Mouse (Mus musculus) gastrocnemius, adult 18-20 months (tissue): ENCODE data around the gene Ppt2. TPM values are rescaled to one million over a fixed set of nuclear protein-coding genes. Genes with fewer than 3 reads are reported as not detected.

ENCODE experiments used
- DNase-seq: peaks from one replicate; pipeline ENCODE4 v3.0.0; 2021; ENCODE audit warnings: low spot score
- long read RNA-seq, 2 experiments: library from polyadenylated mRNA; stranded (forward); transcript quantifications; one replicate each; pipeline ENCODE4 v2.0.0; 2021
- total RNA-seq, 2 experiments: library from RNA; stranded (reverse); gene quantifications; 2 replicates each; pipeline ENCODE4 v1.2.3; 2021

Ppt2 gene
- total RNA-seq: 10 to 100 TPM; 36.0 to 38.3 TPM
- long read RNA-seq, experiment 1, partial matches to known transcripts: 0 of 51 reads
- long read RNA-seq, experiment 1, other reads (novel, unspliced or antisense): 43 of 51 reads
- long read RNA-seq, experiment 2, transcript Ppt2-209 (9 exons, 1,710 nt): major isoform, 7 of 31 reads
- long read RNA-seq, experiment 2, partial matches to known transcripts: 0 of 31 reads
- long read RNA-seq, experiment 2, other reads (novel, unspliced or antisense): 20 of 31 reads

DNA sequence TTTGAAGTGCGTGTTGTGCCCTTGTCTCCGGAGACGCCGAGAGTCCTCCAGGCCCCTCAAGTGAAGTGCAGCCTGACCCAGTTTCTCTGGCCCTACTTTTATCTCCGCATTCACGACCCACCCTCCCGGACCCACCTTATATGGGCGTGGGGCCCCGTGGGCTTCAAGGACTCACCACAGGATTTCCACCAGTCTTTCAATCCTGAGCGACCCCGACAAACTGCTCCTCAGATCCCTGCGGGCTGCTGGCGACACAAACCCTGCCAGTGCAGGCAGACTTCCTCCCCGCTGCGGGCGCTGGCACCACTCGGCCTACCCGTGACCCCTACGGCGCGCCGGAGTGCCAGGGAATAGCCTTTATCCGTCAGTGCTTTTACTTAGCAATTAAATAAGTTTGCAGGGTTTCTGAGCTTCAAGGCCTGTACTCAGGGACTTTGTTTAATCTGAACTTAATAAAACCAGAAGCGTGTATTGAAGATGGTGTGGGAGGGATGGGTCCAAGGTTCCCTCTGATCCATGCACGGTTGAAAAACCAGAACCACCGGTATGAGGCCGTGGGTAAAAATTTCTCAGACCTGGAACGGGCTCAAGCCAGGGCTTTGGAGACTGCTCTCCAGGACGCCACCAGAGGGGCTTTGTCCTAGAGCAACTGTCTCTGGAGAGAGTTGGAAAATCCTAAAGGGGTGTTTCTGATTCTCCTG, at the start of gene Ppt2:
TSS of gene Ppt2 (minus strand) at position 568 of the 701 bp plus-strand sequence.
- DNase-seq: peak; percentile 50

DNA sequence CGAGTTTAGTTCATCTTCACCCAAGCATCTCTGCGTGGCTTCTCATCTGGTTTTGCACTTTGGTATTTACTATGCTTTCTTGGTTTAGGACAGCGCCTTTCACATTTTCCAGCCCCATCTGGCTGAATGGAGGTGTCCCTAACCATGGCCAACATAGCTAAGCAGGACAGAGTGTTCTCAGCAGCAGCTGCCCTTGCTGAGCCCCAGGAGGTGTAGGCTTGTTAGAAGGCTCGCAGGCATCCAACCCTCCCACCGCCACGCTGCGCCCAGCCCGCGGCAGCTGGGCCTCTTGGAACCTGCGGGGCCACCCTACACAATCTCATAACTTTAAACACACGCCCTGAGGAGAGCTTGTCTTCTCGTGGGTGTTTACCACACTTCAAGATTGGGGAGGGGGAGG, 48.4 kb upstream of the Ppt2 start:
- no peak for DNase-seq

DNA sequence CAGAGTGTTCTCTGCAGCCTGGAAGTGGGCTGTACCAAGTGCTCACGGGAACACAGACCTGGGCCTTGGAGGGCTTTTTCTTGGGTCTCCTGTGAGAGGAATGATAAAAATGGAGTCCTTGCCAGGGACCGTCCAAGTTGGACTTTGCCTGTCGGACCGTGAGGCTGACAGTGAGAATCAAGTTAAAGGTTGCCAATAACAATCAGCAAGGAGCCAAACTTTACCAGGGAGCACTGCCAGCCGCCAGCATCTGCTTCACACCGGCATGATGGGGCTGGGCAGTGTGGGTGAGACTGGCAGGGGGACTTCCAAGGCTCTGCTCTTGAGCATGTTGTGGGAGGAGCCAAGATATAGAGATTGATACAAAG, 47.8 kb upstream of the Ppt2 start:
- no peak for DNase-seq

DNA sequence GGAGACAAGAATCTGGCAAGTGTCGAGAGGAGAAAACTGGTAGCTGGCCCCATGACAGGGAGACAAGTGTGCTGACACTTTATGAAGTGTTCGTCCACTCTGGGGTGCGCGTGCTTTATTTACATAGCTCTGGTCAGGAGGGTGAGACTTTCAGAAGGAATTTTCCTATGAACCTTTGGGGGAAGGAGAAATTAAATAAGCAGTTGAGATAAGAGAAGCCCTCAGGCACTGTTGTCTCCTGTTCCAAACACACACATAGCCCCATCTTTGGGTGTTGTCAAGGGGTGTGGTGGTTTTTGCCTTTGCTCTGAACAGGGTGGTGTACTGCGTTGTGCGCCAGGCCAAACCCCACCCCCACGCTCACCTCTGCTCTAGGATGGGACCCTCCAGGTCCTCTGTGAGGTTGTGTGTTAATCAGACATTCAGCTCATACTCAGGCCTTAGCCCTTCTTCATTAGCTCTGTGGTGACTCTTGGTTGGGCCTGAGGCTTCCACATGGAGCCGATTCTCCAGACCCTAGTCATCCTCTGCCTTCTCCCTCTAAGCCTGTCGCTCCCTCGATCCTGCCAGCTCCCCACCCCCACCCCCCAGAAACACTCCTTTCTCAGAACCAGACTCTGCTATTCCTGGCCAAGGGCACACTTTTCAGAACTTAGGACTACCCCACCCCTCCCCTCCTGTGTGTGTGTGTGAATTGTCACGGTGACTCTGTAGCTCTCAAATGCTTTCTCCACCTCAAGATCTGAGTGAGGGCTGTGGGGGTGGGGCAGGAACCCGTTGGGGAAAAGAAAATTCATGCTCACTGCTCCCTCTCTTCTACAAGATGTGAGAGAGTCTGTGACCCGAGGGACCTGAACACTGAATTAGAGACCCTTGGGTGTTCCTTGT, 47.1 kb upstream of the Ppt2 start:
- DNase-seq: no peak

DNA sequence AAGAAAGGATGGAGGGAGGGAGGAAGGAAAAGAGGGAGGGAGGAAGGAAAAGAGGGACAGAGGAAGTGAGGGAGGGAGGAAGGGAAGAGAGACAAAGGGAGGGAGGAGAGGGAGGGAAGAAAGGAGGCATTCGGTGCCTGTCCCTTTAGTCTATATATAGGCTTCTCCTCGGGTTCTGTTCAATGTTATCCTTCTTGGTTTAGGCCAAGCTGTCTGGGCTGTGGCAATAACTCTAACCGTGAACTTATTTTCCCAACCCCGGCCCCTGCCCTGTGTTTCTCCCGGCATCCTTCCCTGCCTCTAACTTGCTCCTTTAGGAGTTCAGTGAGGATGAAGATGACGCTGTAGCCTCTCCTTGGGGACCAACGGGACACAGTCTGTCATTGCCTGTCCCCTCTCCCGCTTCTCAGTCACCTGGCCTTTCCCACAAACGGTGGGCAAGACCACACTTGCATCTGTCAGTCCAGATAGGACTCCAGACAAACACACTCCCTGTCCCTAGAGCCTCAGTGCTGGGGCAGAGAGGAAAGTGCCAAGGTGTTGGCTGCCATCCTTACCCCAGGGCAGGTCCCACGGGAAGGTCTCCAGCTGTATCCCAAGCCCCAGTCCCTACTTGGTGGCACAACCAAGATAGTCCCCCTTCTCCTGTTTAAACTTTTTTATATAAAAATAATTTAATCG, 46.4 kb upstream of the Ppt2 start:
- no peak for DNase-seq

DNA sequence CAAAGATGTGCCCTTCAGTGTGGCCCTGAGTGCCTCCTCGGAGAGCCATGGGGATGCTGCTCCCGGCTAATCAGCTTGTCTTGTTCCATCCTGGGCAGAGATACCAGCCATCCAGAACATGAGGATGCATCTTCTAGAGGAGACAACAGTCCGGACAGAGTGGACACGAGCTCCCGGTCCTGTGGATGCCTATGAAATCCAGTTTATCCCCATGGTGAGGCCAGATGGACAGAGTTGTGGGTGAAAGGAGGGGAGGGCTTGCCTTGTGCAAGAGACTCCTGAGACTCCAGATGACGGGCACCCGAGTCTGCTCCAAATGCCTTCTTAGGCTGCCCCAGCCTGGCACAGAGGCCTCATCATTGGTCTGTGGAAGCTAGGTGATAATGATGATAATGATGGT, 44.8 kb upstream of the Ppt2 start:
- DNase-seq: no peak

DNA sequence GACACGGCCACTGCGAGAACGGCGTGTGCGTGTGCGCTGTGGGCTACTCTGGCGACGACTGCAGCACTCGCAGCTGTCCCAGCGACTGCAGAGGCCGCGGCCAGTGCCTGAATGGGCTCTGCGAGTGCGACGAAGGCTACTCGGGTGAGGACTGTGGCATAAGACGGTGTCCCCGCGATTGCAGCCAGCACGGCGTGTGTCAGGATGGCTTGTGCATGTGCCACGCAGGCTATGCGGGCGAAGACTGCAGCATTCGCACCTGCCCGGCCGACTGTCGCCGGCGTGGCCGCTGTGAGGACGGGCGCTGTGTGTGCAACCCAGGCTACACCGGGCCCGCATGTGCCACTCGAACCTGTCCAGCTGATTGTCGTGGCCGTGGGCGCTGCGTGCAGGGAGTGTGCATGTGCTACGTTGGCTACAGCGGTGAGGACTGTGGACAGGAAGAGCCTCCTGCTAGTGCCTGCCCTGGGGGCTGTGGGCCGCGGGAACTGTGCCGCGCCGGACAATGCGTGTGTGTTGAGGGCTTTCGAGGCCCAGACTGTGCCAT, 44.0 kb upstream of the Ppt2 start:
- DNase-seq: no peak

DNA sequence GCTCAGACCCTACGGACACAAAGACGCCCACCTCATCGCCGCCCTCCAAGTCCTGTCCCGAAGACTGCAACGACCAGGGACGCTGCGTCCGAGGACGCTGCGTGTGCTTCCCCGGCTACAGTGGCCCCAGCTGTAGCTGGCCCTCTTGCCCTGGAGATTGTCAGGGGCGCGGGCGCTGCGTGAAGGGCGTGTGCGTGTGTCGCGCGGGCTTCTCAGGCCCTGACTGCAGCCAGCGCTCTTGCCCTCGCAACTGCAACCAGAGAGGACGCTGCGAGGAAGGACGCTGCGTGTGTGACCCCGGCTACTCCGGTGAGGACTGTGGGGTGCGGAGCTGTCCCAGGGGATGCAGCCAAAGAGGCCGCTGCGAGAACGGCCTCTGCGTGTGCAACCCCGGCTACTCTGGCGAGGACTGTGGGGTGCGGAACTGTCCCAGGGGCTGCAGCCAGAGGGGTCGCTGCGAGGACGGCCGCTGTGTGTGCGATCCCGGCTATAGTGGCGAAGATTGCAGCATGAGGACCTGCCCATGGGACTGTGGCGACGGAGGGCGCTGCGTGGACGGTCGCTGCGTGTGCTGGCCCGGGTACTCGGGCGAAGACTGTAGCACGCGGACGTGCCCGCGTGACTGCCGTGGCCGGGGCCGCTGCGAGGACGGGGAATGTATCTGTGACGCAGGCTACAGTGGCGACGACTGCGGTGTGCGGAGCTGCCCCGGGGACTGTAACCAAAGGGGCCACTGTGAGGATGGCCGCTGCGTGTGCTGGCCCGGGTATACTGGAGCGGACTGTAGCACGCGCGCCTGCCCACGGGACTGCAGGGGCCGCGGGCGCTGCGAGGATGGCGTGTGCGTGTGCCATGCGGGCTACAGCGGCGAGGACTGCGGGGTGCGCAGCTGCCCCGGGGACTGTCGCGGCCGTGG, 43.1 kb upstream of the Ppt2 start:
- DNase-seq: no peak

DNA sequence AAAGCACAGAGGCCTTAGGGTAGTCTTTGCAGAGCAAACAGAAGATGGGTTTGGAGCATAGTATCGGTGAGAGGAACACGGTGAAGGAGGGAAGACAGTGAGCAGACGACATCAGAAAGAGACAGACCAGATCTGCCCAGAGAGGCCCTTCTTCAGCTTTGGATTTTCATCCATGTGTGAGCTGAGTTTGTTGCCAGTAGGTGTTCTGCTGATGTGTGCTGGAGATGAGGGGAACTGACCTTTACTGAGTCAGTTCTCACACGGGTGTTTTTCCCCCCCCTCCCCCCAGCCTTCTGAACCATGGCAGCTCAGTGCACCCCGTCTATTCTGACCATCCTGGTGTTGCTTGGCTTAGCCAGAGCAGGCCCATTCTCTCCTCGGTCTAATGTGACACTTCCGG, 41.9 kb upstream of the Ppt2 start, which contains the start of gene Tnxb:
TSS of gene Tnxb (plus strand) at position 301 of the 400 bp plus-strand sequence.
- DNase-seq: no peak

DNA sequence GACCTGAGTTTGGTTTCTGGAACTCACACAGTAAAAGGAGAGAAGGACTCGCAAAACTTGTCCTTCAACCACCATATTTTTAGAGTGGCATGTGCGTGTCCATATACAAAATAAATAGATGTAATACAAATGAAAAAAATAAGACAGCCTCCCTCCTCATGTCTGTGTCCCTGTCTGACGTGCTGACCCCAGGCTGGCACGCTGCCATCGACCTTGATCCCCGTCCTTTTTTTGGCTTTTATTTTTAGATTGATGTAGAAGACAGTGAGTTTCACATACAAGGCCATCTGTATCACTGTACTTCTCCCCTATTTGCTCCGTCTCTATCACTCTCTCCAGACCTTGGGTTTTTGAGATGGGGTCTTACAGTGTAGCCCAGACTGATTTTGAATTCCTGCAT, 36.2 kb upstream of the Ppt2 start:
- DNase-seq: no peak

DNA sequence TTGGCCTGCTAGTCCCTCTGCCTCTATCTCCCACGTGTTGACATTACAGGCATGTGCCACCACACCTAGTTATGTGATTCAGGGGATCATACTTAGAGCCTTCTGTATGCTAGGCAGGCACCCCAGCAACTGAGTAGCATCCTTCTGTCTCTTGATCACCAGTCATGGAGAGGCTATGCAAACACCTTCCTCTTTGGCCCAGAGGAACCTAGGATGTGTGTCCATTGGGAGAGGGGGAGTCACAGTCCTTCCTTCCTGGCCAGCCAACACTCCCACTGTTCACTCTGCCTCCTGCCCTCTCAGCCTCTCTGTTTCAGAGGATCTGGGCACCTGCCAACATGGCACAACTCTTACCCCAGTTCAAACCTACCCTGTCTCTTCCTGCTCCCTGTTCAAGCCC, 35.2 kb upstream of the Ppt2 start:
- DNase-seq: no peak

DNA sequence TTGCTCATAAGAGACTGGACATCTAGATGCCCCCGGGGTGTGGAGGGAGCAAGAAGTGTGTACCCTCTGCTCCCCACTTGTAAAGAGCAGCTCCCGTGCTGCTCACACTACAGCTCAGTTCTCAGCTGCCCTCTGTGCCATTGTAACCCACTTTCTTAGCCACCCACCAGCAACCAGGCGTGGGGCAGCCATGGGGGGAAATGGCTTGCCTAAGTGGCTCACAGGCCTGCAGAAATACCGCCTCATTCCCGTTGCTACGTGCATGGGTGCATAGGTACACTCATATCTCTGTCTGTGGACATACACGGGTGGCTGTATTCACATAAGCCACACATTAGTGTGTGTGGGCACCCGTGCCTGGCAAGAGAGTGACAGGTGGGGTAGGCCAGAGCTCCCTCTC, 34.7 kb upstream of the Ppt2 start:
- DNase-seq: no peak

DNA sequence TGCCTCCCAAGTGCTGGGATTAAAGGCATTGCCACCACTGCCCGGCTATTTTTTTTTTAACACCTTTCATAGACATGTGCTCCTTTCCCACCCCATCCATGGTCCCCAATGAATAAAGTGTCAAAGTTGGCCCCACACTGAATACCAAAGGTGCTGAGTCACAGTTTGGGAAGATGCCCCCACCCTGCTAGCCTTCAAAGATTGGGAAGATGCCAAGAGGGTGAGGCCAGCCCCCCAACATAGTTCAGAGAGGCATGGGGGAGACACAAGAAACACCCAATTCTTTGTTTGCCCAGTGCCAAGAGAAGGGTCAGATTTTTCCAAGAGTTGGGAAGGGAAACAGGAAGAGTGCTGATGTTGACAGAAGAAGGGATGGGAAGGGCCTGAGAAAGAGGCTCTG, 34.2 kb upstream of the Ppt2 start:
- DNase-seq: no peak

DNA sequence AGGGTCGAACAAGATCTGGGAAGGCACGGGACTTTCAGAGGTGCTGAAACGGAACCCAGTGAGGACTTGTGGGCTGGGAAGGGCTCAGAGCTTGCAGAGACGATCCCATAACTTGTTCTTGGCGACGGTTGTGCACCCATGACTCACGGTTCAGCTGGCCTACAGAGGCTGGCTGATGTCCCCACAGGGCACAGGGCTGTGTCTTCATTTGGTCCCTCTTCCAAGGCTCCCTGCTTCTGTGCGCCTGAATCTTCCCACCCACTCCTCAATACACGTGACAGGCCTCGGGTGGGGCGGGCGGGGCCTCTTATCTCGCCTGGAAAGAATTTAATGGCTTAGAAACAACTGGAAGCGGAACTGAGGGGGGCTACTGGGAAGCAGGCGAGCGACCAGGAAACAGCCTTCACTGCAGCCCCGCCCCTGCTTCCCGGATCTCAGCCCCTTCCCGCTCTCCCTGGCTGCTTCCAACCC, 32.8 kb upstream of the Ppt2 start:
- peak; percentile 71 for DNase-seq

DNA sequence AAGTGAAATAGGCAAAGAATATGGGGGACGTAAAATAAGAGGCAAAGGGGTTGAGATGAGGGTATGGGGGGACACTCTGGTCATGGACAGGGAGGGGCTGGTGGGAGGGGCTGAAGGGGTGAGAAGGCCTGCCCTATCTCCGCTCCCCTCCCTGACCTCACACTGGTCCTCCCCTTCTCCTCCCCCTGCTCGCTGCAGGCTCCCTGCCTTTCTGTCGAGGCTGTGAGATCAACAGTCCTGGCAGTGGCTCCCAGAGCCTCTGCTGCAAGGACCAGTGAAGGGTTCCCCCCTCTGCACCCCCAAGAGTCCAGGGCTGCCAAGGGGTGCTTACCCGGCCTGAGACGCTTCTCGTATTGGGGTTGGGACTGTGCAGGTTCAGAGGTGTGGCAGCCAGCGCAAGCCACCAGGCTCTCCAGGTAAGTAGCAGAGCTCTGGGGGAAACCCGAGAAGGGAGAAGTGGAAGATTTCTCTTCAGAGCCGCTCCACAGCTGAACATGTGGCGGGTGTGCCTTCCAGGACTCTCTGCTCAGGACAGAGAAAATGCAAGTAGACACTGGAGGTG, 32.0 kb upstream of the Ppt2 start:
- DNase-seq: peak; percentile 62

DNA sequence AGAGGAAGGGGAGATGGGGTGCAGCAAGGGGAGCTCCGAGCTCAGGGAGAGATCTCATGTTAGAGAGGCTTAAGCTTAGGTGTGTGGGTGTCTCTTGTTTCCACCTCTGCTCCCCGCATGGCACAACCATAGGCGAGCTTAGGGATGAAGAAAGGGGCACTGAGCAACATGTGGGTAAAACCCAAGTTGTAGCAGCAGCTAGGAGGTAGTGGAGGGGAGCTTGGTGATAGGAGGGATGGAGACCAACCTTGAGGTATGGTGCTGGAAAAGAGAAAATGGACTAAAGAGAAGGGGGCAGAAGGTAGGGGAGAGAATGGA, 31.5 kb upstream of the Ppt2 start:
- DNase-seq: no peak

DNA sequence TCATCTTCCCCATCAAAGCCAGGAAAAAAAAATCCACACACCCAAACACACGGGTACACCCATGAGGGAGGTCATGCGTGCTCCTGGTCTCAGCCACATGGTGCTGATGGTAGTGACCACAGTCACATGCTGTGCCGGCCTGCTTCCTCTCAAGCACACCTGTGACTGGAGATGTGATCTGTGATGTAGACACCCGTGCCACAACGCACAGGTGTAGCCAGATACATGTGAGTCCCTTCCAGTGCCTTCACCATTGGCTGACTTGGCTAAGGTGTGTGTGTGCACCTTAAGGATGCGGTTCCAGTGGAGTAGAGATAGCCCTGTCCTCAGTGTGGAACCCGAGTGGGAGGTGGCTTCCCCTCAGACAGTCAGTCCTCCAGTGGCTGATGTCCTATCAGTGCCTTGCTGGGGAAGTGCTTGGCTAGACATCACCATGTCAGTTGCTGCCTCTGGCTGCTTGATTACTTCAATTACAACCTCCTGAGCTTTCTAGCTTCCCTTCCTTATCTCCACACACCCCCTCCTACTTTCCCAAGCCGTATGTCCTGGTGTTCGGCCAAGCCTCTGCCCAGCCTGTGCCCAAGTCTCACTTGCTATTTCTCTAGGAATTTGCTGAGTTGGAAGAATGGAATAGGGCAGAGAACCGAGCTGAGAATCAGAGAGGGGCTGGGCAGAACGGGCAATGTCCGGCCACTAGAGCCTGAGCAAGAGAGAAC, 31.0 kb upstream of the Ppt2 start:
- DNase-seq: no peak

DNA sequence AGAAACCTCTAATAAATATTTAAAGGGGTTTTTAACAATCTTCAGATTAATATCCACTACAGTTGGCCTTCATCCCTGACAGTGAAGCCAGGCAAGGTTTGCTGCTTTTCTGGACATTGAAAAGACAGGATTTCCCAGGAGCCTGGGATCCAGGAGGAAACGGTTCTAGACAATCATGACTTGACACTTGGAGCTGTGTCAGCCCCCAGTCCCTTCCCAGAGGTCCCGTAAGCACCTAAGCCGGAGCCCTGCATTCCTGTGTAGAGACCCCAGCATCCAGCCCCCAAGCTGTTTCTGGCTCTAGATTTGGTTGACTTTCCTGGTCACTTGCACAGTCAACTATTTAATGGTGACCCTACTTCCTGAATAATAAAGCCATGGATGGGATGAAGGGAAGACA, 30.3 kb upstream of the Ppt2 start:
- DNase-seq: no peak

DNA sequence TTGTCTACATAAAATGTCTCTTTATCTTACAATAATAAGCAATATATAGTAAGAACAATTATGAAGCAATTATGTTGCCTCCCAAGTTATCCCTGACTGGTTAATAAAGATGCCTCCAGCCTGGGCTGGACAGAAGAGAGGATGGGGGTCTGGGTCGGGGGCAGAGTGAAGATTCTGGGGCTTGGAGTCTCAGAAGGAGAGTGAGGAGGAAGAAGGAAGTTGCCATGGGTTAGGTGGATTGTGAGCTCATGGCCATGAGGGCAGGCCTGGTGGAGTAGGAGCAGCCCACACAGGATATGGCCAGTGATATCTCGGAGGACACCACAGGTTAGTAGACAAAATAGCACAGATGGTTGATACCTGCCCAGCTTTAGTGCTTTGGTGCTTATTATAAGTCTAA, 29.8 kb upstream of the Ppt2 start:
- no peak for DNase-seq

DNA sequence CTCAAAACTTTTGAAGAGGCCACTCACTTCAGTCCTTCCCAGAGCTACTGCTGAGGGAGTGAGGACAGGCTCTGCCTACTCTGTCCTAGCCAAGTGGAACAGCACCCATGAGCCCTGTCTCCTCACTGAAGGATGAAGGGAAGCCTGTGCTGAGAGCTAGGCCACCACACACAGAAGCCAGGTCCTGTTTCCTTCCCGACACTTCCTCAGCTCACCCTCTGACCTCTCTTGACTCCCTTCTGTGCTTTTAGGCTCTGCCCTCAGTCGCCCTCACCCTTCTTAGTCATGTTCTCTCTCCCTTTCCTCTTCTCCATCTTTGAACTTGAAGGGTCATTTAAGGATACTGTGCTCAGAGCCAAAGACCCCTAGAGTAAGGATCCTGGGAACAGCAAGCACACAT, 29.0 kb upstream of the Ppt2 start:
- DNase-seq: no peak
